Mouse (Mus musculus) cerebellum, adult 2 months (tissue): ENCODE data around the gene Rplp2. TPM values are rescaled to one million over a fixed set of nuclear protein-coding genes. Genes with fewer than 3 reads are reported as not detected.

Experiments
- DNase-seq, 2 experiments: peaks; one replicate each; pipeline ENCODE4 v3.0.0; 2021
- H3K27ac ChIP-seq: fragments of 200-500 bp; 2 replicates; pipeline ENCODE4 v1.5.1; 2012; ENCODE audit warnings: low read length, control low read depth, inconsistent platforms; ENCODE audit not compliant: insufficient read depth
- H3K27me3 ChIP-seq: fragments of 200-500 bp; 2 replicates; pipeline ENCODE4 v1.6.1; 2012; ENCODE audit warnings: inconsistent platforms, mild to moderate bottlenecking, low read length, moderate library complexity; ENCODE audit not compliant: control insufficient read depth, insufficient read depth
- H3K4me1 ChIP-seq: fragments of 200-500 bp; 2 replicates; pipeline ENCODE4 v1.6.1; 2011; ENCODE audit warnings: low read length; ENCODE audit not compliant: control insufficient read depth, insufficient read depth
- H3K4me3 ChIP-seq: fragments of 200-500 bp; replicated peaks from 2 replicates; pipeline ENCODE3; 2011; ENCODE audit warnings: mild to moderate bottlenecking, low read depth, low read length, control low read depth; ENCODE audit not compliant: insufficient read depth
- CTCF ChIP-seq: fragments of 200-500 bp; IDR thresholded peaks from 2 replicates; pipeline ENCODE4 v1.5.1; 2011; ENCODE audit warnings: low read depth, mild to moderate bottlenecking, control low read depth, low read length, moderate library complexity, borderline replicate concordance; ENCODE audit not compliant: insufficient read depth
- POLR2A ChIP-seq: fragments of 200-500 bp; IDR thresholded peaks from 2 replicates; pipeline ENCODE4 v1.6.1; 2011; ENCODE audit warnings: low read length, control low read depth, borderline replicate concordance; ENCODE audit not compliant: insufficient read depth
- WGBS: fragments of 180-500 bp; shearing (Covaris S2); methylation state at CpG from one replicate; pipeline ENCODE4 v1.1.7; 2018; 5-methylcytosine and 5-hydroxymethylcytosine counted together
- polyA plus RNA-seq: library from polyadenylated mRNA; depleted of rRNA; stranded (reverse); fragments of >200 nt; gene quantifications from 2 replicates; pipeline ENCODE4 v1.2.3, GENCODE M21; 2012

The Rplp2 gene
- polyA plus RNA-seq, 1 experiment, result 571 TPM

- peaks cover 8% of the 10 kb centered on the region for H3K4me1 ChIP-seq
- 57% methylated on average over 4 of the region's 4 CpGs for WGBS
- no peak overlapping the region for H3K4me3 ChIP-seq
- no peak overlapping the region for H3K27ac ChIP-seq
- H3K27me3 ChIP-seq, result no peaks in the 10 kb centered on the region
- TF ChIP-seq POLR2A (no peak), CTCF (no peak)
- DNase-seq, result no peak
Observed at GRCm38 (mm10) chr7:141477578-141478269, 30.6 kb downstream of the Rplp2 start.

DNA sequence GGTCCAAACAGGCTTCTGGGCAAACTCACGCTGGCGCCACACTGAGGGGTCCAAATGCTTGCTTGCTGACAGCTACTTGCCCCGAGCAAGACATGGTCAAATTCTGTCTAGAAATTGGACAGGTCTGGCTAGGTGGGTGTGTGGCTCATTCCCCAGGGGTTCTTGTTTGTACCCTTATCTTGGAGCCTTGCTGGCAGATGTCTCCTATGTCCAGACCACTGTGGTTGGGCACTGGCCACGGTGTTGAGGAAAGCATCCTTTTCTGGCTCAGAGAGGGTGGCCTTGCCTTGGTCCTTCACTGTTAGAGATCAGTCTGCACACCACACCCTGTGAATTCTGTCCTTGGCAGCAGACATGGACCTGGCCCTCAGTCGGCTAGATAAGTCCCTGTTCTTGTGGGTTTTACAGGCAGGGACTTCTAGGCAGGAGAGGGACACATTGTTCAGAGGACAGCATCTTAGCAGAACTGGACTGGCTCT is 31.1 kb downstream of the Rplp2 start:
- TF ChIP-seq CTCF, result no peak
- no peak for TF ChIP-seq POLR2A
- H3K4me1 ChIP-seq, result peaks cover 8% of the 10 kb centered on the region
- 46% methylated on average over 5 of the region's 5 CpGs for WGBS
- H3K27ac ChIP-seq, result no peak overlapping the region
- DNase-seq, result no peak
- no peak overlapping the region for H3K4me3 ChIP-seq
- H3K27me3 ChIP-seq, result no peaks in the 10 kb centered on the region

GRCm38 (mm10) chr7:141480842-141481497 is 33.8 kb downstream of the Rplp2 start:
- Histone ChIP-seq H3K27ac (peak overlapping the region; percentile 94), H3K27me3 (no peaks in the 10 kb centered on the region), H3K4me1 (peaks cover 24% of the 10 kb centered on the region), H3K4me3 (peak overlapping the region; percentile 82)
- 2% methylated on average over 10 of the region's 10 CpGs for WGBS
- peak; percentile 85 to 90 for DNase-seq
- TF ChIP-seq CTCF (peak; percentile 100), POLR2A (peak; percentile 72; the same call in 1 of the 2 replicates)

DNA sequence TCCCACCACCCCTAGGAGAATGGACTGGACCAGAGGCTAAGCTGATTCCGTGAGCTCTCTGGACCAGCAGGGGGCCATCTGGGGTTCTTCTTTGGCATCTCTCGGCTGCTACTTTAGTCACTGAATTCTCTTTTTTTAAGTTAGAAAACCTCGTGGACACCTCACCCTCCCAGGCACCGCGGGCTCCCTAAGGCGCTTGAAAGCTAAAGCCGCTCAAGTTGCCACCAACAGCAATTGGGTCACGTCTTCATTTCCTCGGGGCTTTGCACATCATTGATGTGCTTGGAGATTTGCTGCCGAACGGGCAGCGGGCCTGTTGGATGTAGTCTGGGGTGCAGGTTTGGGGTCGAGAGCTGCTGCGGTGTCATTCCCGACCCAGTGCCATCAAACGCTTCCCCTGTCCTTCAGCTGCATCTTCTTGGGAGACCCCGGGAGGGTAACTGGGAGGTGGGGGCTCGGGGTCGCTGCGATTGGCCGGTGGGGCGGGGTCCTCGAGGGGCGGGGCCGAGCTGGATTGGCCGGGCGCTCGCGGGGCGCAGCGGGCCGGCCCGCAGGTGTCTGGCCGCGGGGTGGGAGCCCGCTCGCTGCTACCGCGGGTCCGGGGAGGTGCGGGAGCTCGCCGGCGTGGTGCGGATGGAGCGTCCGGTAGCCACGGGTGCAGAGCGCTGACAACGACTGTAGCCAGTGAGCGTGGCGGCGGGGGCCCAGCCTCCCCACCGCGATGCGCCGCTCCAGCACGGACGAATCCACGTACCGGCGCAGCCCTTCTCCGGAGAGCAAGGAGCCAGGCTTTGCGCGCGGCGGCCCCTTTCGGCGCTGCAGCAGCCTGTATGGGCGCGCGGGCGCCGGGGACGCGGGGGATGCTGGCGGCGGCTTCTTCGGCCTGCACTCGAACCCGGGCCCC is 34.6 kb downstream of the Rplp2 start:
- Histone ChIP-seq H3K27me3 (no peaks in the 10 kb centered on the region), H3K4me1 (peaks cover 24% of the 10 kb centered on the region), H3K4me3 (peak overlapping the region; percentile 82), H3K27ac (peak overlapping the region; percentile 94)
- peak; percentile 81 to 83 for DNase-seq
- WGBS, result under 1% methylated on average over 66 of the region's 81 CpGs
- TF ChIP-seq CTCF (no peak), POLR2A (peak; percentile 52; the same call in 1 of the 2 replicates)

DNA sequence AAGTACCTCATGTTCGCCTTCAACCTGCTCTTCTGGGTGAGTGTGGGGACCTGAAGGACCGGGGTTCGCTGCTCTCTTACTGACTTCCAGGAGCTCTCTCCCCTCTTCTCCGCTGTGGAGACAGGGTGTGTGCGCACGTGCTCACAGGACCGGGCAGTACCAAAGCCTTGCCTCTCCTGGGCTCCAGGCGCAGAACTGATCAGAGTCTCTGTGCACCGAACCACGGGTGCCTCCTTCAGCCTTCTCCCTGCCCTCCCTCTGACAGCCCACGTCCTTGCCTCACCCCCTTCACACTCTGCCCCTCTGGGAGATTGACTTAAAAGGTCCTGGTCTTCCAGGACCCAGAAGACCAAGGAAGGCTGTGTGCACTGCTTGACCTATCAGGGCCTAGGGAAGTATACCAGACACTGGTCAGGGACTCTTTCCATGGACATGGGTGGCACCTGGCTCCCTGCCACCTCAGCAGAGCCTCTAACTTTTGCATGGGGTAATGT is 35.4 kb downstream of the Rplp2 start:
- DNase-seq, result peak; percentile 62 to 70
- H3K4me3 ChIP-seq, result peak overlapping the region; percentile 82
- no peaks in the 10 kb centered on the region for H3K27me3 ChIP-seq
- peak overlapping the region; percentile 87 for H3K27ac ChIP-seq
- H3K4me1 ChIP-seq, result peaks cover 31% of the 10 kb centered on the region
- WGBS, result 14% methylated on average over 11 of the region's 11 CpGs
- TF ChIP-seq POLR2A (no peak), CTCF (no peak)

GRCm38 (mm10) chr7:141483114-141483653 is 36.0 kb downstream of the Rplp2 start:
- Histone ChIP-seq H3K4me1 (peaks cover 37% of the 10 kb centered on the region), H3K27ac (peak overlapping the region; percentile 87), H3K4me3 (peak overlapping the region; percentile 82), H3K27me3 (no peaks in the 10 kb centered on the region)
- TF ChIP-seq POLR2A (no peak), CTCF (no peak)
- DNase-seq, result peak in 1 of 2 experiments; percentile 53
- WGBS, result 9% methylated on average over 6 of the region's 6 CpGs
